Mouse (Mus musculus): ENCODE data around the gene Iqcc.

DNA sequence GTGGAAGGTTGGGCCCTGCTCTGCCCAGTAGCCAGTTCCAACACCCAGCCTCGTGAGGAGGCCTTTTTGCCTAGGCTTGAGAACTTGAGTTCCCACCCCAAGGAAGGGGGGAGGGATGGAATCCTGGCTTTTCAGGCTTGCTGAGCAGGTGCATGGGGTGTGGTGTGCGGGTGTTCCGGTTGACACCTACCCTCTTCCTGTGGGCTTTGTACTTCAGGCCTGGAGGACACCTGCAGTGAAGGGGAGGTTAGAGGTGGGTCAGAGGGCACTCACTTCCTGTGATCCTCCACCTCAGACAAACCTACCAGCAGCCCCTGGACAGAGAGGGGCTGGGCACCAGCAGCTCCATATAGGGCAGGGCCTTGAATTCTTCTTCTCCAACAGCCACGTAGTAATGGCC lies 8.9 kb downstream of the Iqcc start:
- no peak for TF ChIP-seq POLR2A (IDR thresholded peaks at IDR 0.05; ENCODE audit: low read depth, low read length)
- no peak for TF ChIP-seq CTCF (IDR thresholded peaks at IDR 0.05; ENCODE audit: extremely low read depth, insufficient read length, insufficient replicate concordance, low read depth, low read length)
